Mouse (Mus musculus) urinary bladder, postnatal 14 days (tissue): Measurements from ENCODE around the gene Dleu7.

Source experiments
- DNase-seq: peaks from one replicate; pipeline ENCODE4 v3.0.0; 2021; ENCODE audit warnings: low spot score

The Dleu7 gene

DNA sequence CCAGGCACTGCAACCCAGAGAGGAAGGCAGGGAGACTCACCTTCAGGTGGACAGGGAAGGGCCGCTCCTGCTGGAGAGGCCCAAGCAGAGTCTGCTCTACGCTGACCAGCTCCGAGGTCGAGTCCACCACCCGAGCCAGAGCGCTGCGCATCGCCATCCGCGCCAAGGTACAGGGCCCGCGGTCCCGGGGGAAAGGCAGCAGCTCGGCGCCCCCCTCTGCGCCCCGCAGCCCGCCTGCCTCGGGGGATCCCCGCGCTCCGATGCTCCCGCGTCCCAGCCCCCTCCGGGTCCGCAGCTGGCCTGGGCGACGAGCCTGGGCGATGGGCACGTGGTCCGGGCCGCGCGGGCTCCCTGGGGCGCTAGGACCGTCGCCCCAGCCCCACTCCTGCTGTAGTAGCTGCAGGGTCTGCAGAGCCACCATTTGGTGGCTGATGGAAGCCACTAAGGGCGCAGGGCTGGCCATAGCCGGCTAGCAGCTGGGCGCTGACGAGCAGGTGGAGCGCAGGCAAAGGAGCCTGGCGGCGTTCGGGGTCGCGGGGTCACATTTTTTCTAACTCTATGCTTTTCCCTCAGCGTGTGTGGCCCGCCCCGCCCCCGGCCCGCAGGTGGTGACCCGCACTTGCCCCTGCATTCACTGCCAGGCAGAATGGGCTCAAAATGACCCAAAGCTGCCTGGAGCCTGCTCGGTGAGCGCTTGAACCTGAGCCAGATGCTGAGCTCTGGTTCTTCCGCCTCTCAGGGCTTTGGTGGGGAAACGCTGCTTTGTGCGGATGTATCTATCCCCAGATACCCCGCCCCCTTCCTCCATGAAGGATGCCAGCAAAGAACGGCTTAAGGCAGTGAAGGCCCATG is at the start of gene Dleu7, which contains the start of gene Rnaseh2b:
Gene Dleu7, minus strand, starts transcription at position 560 of the 852 bp plus-strand sequence.
Gene Rnaseh2b, plus strand, starts transcription at position 102 of the 852 bp plus-strand sequence.
- DNase-seq, result no peak

DNA sequence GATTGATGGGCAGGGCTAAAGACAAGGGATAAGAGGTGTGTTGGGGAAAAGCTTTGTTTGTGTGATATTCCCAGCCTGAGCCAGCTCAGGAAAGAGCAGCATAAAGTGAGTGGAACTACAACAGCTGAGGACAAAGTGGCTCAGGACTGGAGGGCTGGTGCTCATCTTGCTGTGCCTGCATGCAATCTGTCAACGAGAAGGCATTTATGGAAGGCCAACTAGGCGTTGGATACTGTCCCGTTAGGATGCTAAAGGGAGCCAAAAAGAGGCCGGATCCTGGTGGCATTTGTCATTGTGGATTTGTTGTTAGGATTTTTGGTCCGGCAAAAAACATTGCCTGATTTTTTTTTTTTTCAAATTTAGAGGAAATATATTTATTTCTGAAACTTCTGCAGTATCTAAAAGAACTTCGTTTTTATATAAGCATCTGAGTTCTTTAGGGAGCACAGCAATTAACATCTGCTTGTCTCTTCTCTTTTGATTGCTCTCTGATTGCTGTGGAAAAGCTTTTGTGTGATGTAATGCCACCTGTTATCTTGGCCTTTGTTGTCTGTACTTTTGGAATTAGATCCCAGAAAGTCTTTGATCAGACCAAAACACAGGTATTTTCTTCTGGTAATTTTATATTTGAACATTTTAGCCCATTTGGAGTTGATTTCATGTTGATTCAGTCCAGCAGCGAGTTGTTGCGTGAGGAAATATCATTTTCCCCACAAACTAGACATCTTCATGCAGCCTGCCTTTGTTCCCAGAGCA is 49.2 kb upstream of the Dleu7 start:
- no peak for DNase-seq

DNA sequence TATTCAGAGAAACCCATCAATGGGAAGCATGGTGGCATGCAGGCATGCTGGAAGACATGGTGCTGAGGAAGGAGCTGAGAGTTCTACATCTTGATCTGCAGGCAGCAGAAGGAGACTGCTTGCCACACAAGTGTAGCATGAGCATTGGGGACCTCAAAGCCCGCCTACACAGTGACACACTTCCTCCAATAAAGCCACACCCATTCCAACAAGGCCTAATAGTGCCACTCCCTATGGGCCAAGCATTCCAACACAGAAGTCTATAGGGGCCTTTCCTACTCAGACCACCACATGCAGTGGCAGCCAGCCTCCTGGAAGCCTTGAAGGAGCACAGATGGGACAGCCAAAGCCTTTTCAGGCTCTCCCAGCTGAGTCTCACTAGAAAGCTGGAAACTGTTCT is 46.3 kb upstream of the Dleu7 start:
- DNase-seq, result no peak

DNA sequence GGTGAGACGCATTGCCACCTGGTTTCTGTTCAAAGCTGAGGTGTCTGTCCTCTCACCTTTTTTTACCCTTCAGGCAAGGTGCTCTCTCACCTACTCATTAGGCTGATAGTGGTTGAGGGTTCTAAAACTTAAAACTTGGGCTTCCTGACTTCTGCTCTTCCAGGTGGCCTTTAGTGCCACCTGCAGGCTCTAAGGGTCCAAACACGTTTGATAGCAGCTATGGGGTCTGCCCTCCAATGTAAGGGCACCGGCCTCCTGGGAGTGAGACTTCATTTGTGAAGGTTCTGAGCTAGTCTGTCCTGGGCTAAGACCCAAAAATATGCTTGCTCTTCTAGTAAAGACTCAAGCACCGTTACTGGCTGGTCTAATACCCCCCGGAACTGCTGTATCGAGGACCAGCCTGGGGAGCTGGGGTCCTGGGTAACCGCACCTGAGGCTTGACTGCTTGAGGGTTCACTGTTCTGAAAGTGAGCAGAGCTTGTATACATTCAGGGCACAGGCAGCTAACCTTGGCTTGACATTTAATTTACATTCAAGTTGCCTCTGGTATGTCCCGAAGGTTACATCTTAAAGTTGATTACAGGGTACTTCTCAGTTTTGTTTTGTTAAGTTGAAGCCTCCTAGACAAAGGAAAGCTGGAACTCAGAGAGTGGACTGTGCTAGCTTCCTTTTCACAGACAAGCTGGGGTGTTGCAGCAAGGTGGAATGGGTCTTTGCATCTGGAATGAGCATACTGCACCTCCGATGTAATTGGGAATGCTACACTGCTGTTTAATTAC is 41.3 kb upstream of the Dleu7 start:
- DNase-seq, result no peak

DNA sequence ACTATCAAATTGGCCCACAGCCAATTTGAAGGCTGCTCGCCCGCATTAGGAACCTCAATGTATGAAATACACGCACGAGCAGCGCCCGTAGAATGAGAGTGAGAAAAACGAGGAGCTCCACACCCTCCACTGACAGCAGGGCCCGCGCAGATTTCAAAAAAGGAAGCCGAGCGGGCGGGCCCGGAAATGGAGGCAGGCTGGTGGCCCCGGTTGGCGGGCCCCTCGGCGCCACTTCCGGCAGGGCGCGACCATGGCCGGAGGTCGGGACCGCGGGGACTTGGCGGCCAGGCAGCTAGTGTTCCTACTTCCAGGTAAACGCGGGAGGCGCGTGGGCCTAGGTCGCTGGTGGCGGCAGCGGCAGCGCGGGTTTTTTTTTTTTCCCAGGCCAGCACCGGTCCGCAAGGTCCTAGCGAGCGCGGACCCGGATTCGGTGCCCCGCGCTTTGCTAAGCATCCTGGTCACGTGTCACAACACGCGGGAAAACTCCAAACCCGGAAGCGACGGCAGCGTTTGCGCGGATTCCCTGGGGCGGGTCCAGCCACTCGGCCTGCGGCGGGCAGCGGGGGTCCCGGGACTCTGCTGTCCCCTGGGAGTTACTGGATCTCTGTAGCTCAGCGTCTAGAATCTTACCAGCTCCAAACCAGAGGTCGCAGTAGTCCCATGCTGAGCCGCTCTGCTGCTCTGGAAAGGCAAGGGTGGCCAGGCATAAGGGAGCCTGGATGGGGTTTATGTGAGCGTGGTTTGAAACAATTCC is 39.2 kb upstream of the Dleu7 start:
- peak; percentile 88 for DNase-seq

DNA sequence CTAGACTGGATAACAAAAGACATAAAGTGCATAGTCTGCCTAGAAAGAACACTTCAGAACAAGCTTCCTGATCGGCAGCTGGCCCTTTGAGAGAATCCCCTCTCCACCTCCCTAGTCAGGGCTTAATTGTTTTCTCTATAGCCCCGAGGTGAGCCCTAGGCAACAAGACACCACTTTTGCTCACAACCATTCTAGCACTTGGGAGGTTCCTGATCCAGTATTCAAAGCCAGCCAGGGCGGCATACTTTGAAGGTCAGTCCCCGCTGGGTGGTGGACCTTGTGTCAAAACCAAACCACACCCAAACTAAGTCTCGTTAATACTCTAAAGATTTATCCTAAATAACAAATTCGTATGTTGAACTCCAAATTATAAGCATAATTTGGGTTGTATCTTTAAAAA is 38.6 kb upstream of the Dleu7 start:
- no peak for DNase-seq

DNA sequence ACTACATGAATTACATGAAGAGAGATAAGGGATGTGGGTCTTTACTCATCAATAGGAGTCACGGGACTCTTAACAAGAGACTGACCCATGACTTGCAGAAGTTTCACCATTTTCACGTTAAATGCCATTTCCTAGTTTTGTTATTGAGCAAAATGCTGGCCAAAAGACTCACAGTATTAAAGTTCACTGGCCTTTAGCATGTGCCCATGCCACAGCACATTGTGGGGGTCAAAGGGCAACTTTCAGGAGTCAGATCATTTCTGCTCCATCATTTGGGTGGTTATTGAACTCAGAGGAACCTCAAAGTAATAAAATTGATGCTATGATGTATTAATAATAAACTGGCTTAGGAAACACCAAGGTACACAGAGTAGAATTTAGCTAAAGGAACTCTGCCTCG is 36.8 kb upstream of the Dleu7 start:
- no peak for DNase-seq

DNA sequence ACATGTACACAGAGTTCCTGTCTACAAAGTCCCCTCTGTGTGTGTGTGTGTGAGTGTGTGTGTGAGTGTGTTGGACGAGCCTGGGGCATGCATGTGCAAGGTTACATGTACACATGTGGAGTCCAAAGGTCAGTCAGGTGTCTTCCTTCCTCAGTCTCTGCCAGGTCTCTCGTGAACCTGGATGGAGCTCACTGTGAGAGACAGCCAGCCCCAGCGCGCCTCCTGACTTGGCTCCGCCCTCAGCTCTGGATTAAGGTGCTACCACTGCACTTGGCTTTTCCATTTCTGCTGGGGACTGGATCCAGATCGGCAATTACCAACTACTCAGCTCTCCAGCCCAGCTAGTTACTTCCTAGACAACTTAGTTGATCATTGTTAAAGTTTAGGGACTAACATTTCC is 35.8 kb upstream of the Dleu7 start:
- no peak for DNase-seq

DNA sequence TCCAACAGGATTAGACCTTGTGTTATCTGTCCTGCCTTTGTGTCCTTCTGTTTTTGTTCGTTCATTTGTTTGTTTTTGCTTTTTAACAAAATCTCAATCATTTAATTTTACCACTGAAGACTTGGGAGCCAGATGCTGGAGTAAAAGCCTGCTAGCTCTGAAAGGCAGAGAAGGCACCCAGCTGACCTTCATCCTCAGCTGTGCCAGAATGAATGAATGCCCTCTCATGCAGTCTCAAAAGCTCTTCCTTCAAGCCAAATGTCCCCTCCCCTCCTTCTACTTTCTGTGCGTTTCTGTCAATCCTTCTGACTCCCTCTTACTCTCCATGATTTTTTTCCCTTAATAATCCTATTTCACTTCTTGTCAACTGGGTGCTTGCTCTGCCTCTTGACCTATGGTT is 34.3 kb upstream of the Dleu7 start:
- DNase-seq, result no peak

DNA sequence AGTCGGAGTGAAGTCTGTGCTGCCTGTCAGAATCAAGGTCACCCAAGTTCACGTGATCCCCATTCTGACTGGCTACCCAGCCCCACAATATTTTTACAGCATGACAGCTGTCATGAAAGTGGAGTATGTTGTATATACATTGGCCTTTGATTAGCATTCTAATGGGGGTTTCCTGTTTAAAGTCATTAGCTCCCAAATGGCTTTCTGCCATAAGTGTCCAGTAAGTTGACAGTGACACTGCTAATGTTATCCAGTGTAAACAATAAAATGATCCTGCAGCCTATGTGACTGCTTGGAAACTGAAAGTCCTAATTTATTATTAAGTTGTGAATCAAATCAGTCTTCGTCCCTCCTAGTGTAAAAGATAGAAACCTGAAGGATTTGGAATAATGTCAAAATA is 33.2 kb upstream of the Dleu7 start:
- no peak for DNase-seq

DNA sequence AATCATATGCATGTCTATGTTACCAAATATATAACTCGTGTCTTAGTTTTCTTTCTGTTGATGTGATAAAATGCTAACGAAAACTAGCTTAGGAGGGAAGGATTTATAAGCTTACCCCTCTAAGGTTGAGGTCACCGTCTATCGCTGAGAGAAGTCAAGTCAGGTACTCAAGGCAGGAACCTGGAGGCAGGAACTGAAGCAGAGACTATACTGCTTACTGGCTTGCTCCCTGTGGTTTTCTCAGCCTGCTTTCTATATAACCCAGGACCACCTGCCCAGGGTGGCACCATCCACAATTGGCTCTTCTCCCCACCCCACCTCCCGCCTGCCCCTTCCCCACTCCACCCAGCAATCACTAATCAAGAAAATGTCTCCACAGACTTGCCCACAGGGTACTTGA is 32.1 kb upstream of the Dleu7 start:
- no peak for DNase-seq

DNA sequence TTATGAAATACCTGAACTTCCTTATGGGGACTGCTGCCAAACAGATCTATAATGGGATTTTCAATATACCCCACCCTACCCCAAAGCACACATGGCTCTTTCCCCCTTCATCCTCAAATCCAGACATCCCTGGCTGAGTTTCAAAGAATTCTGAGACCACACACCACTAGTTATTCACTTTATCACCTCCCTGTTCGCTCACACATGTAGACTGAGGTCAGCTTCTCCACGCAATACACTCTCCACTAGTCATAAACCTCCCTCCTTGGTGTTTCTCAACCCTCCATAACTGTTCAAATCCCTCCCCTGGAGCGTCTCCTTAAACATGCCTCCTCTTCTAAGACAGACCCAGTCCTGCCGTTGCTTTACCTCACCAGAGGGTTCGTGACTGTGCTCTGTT is 30.6 kb upstream of the Dleu7 start:
- no peak for DNase-seq

DNA sequence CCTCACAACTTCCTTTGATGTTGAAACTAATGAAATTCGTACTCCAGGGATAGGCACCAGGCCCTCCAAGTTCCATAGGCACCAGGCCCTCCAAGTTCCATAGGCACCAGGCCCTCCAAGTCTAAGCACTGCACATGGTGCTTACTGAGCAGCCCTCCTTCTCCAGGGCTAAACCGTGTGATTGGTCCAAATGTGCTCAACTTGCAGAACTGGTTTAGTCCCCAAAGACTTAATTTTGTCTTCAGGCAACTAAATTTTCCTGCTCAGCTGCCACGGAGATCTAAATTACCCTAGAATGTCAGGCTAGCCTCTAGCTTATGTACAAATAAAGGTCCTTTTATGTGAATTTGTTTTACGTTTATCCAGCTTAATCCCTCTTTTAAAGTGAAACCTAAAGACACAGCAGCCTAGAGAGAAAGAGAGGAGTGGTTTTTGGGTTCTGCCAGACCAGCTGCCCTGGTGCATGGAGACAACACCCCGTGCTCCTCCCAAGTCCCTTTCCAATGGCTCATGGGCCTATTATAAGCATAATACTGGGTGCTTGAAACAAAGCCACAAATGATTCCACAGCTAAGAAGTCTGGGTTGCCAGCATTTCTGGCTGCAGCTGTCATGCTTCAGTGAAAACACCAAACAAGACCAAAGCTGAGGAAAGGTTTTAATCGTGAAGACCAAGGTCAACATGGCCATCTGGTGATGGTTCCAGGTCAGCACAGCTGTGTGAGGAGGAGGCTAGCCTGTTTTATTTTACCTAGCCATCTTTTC is 29.9 kb upstream of the Dleu7 start:
- DNase-seq, result no peak

DNA sequence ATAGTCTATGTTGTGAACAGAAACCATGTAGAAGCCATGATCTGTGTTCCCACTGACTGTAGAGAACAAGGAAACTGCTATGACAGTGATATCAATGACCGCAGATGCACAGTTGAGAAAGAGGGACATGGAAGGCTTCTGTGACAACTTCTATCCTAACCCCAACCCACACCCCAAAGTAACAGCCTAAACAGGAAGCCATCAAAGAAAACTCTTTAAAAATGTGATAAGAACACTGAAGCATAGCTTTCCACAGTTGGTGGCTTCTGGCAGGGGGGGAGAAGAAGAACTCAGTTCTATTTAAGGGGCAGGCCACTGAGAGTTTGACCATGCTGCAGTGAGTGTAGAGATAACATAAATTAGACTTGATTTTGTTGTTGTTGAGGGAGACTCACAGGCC is 18.8 kb upstream of the Dleu7 start:
- no peak for DNase-seq

DNA sequence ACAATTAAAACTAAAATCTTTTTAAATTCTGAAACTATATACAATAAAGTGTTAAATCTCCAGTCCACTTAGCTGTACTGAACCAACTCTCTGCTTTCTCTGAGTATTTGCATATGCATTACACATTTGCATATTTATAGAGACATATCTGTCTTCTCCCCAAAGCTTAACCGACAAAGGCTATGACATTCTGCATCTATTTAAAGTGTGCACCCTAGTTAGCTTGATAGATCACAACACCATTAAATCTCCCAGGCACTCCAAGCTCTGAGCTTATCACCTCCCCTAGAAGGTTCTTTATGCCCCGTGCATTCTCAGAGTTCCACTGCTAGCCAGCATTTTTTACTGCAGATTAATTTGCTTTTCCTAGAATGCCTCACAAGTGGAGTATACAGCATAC is 16.2 kb upstream of the Dleu7 start:
- no peak for DNase-seq

DNA sequence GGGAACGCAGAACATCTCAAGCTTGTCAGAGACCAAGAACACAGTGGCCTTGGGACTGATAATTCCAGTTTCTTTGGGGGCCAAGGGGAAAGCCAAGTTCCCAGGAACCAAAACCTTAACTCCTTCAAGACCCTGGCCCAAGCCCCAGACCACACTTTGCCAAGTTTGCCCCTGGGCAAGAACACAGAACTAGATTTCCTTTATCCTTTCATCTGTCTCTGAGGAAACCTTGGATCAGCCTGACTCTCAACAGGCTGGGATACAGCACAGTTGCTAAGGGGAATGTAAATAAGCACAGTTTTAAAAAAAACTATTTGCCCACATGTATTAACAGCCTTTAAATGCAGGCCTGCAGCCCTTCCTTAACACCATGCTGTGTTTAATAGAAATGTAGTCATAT is 14.7 kb upstream of the Dleu7 start:
- no peak for DNase-seq

DNA sequence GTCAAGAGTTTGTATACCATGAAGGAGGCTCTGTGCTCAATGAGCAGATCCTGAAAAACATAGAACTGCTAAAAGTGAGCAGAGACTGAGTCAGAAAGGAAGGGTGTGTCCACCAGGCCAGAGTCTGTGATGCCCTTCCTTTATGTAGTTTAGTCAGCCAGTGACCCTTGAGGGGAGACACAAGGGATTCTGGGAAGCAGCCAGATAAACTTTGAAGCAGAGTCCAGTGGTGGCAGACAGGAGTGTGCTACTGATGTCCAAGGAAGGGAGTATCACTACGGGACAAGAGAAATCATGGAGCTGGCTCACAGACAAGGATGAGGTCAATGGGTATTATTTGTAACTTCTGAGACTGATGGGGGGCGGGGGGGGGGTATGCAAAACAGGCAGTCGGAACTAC is 7.2 kb upstream of the Dleu7 start:
- no peak for DNase-seq

DNA sequence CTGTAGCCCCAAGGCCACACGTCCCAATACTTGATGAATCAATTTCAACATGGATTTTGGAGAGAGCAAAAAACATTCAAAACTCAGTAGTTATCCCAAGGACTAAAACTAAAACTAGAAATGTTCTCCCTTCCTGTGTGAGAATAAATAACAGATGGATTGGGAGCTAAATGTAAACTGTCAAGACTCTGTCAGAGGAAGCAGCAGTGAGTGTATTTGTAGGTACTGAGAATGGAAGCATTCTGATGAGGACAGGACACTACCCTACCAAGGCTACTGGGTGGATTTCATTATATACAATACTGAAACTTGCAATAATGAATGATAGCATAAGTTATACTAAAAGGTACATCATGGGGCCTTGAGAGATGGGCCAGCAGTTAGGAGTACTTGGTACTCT is 6.0 kb upstream of the Dleu7 start:
- no peak for DNase-seq

DNA sequence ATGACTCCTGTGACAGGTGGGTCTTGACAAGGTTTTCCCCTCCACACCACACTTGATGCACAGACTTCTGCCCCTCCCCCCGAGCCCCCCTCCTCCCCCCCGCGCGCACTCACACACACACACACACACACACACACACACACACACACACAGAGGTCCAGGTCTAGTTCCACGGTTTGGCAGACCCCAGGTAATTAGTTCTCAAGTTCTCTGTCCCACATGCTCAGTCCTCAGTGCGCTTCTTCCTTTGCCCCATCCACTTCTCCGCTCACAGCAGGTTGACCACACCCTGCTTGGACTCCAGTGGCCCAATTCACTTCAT is 720 bp downstream of the Dleu7 start:
- DNase-seq, result no peak

DNA sequence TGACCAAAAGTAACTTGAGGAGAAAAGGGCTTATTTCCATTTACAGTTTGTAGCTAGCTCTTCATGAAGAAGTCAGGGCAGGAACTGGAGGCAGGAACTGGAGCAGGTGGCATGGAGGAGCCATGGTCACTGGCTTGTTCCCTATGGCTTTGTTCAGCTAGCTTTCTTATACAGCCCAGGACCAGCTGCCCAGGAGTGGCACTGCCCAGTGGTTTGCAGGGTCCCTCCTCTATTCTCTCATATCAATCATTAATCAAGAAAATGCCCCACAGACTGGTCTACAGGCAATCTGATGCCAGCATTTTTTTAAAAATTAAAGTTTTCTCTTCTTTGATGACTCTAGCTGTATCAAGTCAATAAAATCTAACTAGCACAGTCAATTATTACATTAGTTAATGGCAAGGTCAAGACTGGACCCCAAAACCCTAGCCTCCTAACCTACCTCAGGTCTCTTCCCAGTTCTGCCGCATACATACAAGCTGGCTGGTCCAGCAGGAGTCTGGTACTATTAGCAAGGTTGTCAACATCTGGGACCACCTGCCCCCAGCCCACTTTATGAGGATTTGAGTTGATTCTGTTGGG is 1.4 kb downstream of the Dleu7 start:
- DNase-seq, result no peak

DNA sequence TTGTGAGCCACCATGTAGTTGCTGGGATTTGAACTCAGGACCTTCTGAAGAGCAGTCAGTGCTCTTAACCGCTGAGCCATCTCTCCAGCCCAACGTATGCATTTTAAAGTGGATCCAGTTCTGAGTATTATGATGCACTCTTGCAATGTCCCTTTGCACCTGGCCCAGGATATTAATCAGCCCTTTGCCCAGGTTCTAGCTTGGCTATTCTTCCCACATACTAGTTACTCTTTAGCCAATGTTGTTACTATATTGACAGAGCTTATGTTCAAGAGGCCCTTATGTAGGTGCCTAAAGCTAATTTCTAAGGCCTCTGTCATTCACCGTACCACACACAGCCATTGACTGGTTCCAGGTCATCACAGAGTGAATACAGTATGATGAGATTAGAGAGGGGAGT is 4.1 kb downstream of the Dleu7 start:
- DNase-seq, result no peak
